Mouse (Mus musculus) embryonic fibroblast, embryonic 13.5 days (primary cell): ENCODE results near the gene Cpne6. TPM values are rescaled to one million over a fixed set of nuclear protein-coding genes. Genes with fewer than 3 reads are reported as not detected.

Source experiments
- H3K27ac ChIP-seq: 2 replicates; pipeline ENCODE4 v1.5.1; 2012; ENCODE audit warnings: low read length, control low read depth, inconsistent platforms; ENCODE audit not compliant: insufficient read depth
- H3K4me1 ChIP-seq: 2 replicates; pipeline ENCODE4 v1.6.1; 2011; ENCODE audit warnings: low read length; ENCODE audit not compliant: control insufficient read depth, insufficient read depth
- H3K4me3 ChIP-seq: 2 replicates; pipeline ENCODE4 v1.5.1; 2011; ENCODE audit warnings: mild to moderate bottlenecking, control low read depth, low read length; ENCODE audit not compliant: insufficient read depth
- CTCF ChIP-seq: IDR thresholded peaks from 2 replicates; pipeline ENCODE4 v1.5.1; 2011; ENCODE audit warnings: mild to moderate bottlenecking, control low read depth, low read length, moderate library complexity, borderline replicate concordance; ENCODE audit not compliant: insufficient read depth
- POLR2A ChIP-seq: IDR thresholded peaks from 2 replicates; pipeline ENCODE4 v1.6.1; 2011; ENCODE audit warnings: low read depth, mild to moderate bottlenecking, control low read depth, low read length, moderate library complexity
- polyA plus RNA-seq: library from polyadenylated mRNA; stranded (reverse); fragments of >200 nt; gene quantifications from 2 replicates; pipeline ENCODE4 v1.2.4, GENCODE M21; 2011; ENCODE audit warnings: low read depth; ENCODE audit not compliant: missing spikeins, insufficient read length

Gene Cpne6
- polyA plus RNA-seq, 1 experiment, result not detected

DNA sequence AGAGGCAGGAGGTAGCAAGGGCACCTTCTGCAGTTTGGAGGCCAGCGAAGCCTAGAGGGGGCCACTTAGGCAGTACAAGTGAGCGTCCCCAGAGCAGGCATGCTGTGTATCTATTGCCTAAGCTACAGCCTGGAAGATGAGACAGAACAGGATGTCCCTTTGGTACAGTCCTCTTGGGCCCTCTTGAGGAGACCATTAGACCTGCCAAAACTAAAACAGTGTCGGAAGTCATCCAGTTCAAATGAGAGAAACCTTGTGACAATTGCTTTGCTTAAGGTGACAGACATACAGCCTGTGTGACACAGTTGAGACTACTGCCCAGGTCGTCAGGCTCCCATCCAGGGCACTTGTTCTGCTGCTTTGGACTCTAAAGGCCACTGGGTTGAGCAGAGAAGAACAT, 9.4 kb downstream of the Cpne6 start:
- Histone ChIP-seq H3K4me3 (no peak overlapping the region), H3K4me1 (no peaks in the 10 kb centered on the region), H3K27ac (no peak overlapping the region)
- TF ChIP-seq CTCF (no peak), POLR2A (no peak)

DNA sequence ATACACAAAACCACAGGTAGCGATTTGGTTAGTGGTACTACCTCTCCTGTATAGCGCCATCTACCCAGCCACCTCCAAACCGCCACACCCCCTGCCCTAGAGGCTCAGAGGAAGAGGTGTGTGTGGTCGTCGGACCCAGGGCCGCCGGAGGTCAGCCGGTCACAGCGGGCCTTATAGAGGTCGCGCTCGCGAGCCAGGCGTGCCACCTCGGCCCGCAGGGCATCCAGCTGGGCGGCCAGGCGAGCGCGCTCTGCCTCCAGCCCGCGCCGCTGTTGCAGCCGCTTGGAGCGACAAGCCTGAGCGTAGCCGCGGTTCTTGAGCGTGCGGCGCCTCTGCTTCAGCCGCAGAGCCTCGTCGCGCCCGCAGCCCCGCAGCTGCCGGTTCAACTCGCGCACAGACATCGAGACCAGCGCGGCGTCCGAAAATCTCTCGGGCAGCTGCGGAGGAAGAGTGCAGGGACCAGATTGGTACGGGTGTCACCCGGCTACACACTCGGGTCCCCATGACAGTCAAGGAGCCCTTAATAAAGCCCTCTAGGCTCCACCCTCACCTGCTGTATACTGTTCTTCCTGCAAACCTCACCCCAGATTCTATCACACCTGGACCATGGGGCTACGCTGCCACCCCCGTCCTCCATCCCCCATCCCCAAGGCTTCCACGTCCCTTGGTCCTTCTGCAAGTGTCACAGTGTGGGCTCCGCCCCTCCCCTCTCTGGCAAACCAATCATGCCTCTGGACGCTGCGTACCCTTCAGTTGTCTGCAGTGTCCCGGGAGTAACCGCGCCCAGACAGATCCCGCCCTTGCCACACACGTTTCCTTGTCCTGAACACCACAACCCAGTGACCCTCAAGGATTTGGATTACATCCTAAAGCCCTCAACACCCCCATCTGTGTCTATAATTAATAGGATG, 10.5 kb downstream of the Cpne6 start:
- no peak overlapping the region for H3K27ac ChIP-seq
- H3K4me1 ChIP-seq, result no peaks in the 10 kb centered on the region
- TF ChIP-seq POLR2A, result no peak
- no peak for TF ChIP-seq CTCF
- peak overlapping the region; percentile 36 for H3K4me3 ChIP-seq

DNA sequence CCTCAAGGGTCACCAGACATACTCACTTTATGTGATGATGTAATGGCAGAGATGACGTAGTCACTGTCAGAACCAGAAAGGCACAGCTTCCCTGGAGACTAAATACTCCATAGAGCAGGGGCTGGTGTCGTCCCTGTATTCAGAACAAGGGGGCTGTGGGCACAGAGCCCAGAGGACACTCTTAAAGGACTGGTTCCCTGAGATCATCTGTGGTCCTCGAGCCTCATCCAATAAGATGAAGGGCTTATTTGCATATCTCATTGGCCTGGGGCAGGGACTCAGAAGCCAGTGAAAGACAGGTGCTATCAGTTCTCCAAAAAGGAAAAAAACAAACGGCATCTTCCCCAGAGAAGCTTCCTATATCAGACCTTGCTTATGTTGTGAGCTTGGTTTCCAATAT, 13.8 kb downstream of the Cpne6 start:
- H3K4me1 ChIP-seq, result no peaks in the 10 kb centered on the region
- H3K27ac ChIP-seq, result no peak overlapping the region
- no peak overlapping the region for H3K4me3 ChIP-seq
- no peak for TF ChIP-seq POLR2A
- TF ChIP-seq CTCF, result no peak

DNA sequence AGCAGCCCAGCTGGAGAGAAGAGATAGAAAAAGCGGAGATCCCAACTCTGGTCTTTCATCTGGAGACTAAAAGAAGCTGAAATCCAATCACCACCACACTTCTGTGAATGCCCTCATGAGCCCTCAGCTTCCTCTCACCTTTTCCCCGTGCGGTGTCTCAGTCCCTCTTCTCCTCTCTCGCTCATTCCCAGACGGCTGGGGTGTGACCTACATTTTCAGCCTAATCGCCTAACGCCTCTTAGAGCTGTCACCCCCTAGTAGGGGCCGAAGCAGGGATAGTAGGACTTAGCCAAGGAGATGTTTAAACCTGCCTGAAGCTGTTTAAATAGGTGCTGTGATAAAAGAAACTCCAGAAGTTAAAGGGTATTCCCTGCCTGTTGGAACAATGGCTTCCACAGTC, 14.5 kb downstream of the Cpne6 start, which contains the start of gene Nrl:
TSS of gene Nrl (minus strand) at position 197 of the 400 bp plus-strand sequence.
- Histone ChIP-seq H3K27ac (no peak within 1 kb of the TSS), H3K4me3 (no peak within 1 kb of the TSS), H3K4me1 (no peaks in the 10 kb centered on the region)
- TF ChIP-seq POLR2A, result no peak
- TF ChIP-seq CTCF, result no peak

DNA sequence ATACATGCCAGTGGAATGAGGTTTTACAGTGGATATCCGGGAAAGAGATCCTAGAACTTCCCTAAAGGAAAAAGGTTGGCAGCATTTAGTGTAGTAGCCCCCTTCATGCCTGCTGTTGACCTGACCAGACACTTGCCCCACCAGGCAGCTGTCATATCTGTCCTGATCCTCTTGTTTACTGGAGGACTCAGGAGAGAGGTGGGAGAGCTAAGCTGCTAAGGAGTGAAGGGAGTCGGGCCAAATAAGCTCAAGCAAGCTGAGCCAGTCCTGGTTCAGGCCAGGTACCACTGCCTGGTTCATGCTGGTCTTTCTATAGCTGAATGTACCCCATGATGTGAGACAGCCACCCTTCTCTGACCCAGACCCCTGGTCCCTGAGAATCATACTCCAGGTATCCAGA, 16.4 kb downstream of the Cpne6 start:
- H3K4me3 ChIP-seq, result no peak overlapping the region
- no peak for TF ChIP-seq POLR2A
- TF ChIP-seq CTCF, result no peak

DNA sequence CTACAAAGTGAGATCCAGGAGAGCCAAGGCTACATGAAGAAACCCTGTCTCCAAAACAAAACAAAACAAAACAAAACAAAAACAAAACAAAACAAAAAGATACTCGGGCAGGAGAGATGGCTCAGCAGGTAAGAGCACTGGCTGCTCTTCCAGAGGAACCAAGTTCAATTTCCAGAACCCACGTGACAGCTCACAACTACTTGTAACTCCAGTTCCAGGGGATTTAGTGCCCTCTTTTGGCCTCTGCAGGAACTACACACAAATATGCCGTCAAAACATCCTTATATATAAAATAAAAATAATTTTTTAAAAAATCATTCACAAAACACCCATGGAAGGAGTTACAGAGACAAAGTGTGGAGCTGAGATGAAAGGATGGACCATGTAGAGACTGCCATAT, 17.7 kb downstream of the Cpne6 start:
- Histone ChIP-seq H3K27ac (no peak overlapping the region), H3K4me1 (no peaks in the 10 kb centered on the region), H3K4me3 (no peak overlapping the region)
- TF ChIP-seq POLR2A, result no peak

More for the DNA sequence above, 16.4 kb downstream of the Cpne6 start:
- Histone ChIP-seq H3K27ac (no peak overlapping the region), H3K4me1 (no peaks in the 10 kb centered on the region)

DNA sequence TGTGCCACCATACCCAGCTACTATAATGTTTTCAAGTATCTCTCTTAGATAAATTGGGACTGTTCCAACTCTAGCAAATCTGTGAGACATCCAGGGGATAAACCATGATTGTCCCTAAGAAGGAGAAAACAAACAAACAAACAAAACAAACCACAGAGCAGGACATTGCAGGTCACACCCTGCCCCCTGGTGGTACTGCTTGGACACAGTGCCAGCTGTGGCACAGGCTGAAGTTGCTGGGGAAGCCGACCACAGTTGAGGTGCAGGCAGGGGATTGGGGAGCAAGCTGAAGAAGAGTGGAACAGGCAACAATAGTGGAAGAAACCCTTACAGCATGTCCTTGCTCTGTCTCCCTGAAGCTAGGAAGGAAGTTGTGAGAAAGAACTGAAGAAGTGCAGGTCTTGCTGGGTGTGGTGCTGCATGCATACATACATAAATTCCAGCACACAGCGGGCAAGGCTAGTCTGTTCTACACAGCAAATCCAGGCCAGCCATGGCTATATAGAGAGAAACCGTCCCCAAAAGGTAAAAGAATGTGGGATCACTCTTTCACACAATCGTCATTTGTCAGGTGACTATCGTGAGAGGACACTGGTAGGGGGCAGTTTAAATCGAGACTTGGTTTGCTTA, 26.0 kb downstream of the Cpne6 start:
- H3K4me1 ChIP-seq, result no peaks in the 10 kb centered on the region
- no peak overlapping the region for H3K4me3 ChIP-seq
- H3K27ac ChIP-seq, result no peak overlapping the region
- no peak for TF ChIP-seq POLR2A
- peak; percentile 77; the same call in 1 of the 2 replicates for TF ChIP-seq CTCF

DNA sequence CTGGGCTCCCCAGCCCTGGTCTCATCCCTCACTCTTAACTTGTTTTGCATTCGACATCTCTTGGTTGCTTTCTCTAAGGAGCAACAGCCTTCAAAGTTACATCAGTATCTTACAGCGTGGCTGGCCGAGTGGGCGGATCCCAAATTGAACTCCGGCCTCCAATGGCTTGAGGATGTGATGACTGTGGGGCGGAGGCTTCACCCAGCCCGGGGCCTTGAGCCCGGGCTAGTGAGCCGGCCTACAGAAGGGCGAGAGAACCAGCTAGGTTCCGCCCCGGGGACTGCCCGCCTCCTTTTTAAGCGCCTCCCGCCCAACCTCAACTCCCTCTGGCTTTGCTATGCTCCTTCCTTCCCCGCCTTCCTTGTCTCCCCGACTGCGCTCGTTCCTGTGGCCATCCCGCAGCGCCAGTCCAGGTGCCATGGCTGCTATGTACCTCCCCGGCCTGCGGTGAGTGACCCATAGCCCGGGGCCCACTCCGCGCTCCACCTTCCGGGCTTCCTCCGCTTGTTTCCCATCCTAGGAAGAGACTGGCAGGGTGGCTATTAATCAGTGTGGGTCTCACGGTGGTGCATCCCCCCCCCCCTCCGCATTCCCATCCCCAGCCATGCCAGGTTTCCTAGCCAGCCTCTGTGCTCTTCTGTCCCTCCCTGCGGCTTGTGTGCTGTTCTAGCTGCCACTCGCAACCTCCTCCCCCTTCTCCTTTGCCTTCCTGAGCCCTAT, 30.0 kb downstream of the Cpne6 start, which contains the start of gene Pck2:
TSS of gene Pck2 (plus strand) at position 200 of the 720 bp plus-strand sequence.
- Histone ChIP-seq H3K4me1 (0 out of 2 replicates have a peak, but pooled peaks cover 2% of the 10 kb centered on the region), H3K4me3 (peak within 1 kb of the TSS; percentile 83), H3K27ac (peak within 1 kb of the TSS; percentile 95)
- TF ChIP-seq CTCF (no peak), POLR2A (peak; percentile 92)

DNA sequence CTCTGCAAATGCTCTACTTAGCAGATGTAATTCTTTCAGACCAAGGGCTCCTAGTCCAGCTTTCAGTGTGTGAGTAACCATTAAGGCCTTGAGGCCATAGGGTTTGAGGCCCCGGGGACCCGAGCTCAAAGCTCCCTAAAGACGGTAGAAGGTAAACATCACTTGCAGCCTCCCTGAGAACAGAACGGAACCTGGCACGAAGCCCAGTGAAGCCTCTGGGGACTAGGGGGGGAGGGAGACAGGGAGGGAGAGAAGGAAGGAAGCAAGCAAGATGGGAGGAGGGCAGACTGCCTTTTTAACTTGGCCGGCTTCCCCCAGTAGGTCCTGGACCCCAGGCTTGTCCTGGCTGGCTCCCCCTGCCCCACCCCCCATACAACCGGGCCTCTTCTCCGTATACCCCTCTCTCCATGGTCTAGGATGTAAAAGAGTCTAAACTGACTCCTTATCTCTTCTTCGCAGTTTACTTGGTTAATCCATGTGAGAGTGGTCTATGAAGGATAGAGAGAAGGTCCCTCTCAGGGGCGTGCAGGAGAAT, 30.6 kb downstream of the Cpne6 start:
- H3K27ac ChIP-seq, result peak overlapping the region; percentile 23; the same call in 1 of the 2 replicates
- peak; percentile 34; the same call in 1 of the 2 replicates for TF ChIP-seq POLR2A
- no peak for TF ChIP-seq CTCF
- H3K4me3 ChIP-seq, result peak overlapping the region; percentile 83
- 0 out of 2 replicates have a peak, but pooled peaks cover 2% of the 10 kb centered on the region for H3K4me1 ChIP-seq
